Mouse (Mus musculus) activated CD4-positive, CD25-positive, alpha-beta regulatory T cell, adult 9 weeks (primary cell): Measurements from ENCODE around the gene Fam135a. TPM values are rescaled to one million over a fixed set of nuclear protein-coding genes. Genes with fewer than 3 reads are reported as not detected.

Experiments
- polyA plus RNA-seq: library from polyadenylated mRNA; unstranded; fragments of 100-300 nt; shearing (Covaris generic); gene quantifications from one replicate; pipeline ENCODE4 v1.2.1, GENCODE M21; 2017

Gene Fam135a
- 0.24 TPM for polyA plus RNA-seq

DNA sequence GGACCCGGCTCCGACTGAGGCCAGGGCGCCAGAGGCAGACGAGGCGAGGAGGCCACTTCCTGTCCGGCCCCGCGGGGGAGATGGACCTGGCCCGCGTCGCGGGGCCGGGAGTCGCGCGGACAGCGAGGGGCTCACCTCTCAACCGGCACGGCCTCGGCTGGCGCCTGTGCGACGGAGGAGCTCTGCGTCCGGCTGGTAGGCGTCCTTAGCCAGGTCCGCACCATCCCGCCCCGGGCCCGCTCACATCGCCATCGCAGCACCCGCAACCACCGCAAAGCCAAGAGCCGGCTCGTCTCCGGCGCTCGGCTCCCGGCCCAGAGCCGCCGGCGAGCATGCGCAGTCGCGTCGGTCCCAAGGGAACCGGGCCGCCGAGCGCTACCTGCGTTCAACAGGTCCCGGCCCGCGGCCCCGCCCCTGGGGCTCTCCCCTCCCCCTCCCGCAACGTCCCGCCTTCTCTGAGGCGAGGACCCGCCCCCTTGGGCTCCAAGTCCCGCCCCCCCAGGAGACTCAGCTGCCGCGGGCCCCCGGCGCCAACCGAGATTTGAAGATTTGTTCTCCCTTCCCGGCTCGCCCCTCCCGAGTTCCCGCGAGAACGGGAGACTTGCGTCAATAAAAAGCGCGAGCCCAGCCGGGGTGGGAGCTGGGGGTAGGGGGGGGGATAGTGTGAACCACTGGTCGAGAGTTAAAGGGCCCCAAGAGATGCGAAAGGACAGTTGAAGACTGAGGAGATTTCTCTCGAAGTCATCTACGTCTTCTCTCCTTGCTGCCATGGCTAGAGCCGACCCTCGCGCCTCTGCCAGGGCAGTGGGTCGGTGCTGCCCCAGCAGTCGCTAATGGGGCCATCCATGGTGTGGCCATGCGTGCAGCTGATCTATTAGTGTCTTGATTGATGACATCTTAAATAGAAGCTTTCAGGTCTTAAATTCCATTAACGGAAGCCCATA, at the start of gene Fam135a:
Gene Fam135a (minus strand): TSS at position 416 of the 944 bp plus-strand sequence.

GRCm38 (mm10) chr1:24005070-24005804, 94.9 kb downstream of the Fam135a start, which contains the start of gene Sdhaf4:
TSS of gene Sdhaf4 (minus strand) at chr1:24005656.

Other genes starting within 250 kb of the Fam135a start
- 14.0 TPM for gene Smap1, start 178.0 kb downstream of the Fam135a start, polyA plus RNA-seq
- 65.1 TPM for gene Sdhaf4, start 94.7 kb downstream of the Fam135a start, polyA plus RNA-seq
- not detected for gene Col9a1, start 77.3 kb upstream of the Fam135a start, polyA plus RNA-seq